Mouse (Mus musculus) heart, embryonic 14.5 days (tissue): ENCODE measurements around the gene Gm21987. TPM values are rescaled to one million over a fixed set of nuclear protein-coding genes. Genes with fewer than 3 reads are reported as not detected.

Experiments used
- ATAC-seq: fragments of 200-750 bp; cut with Nextera tagmentation; 2 replicates; pipeline ENCODE4 v1.8.0; 2017; ENCODE audit warnings: low read depth, moderate TSS enrichment; ENCODE audit not compliant: insufficient number of reproducible peaks, insufficient read depth, low FRiP score
- H3K27ac ChIP-seq, 2 experiments: fragments of 200-500 bp in 1 of 2; fragments of 300-500 bp in 1 of 2; sonication (generic) in 1 of 2; replicated peaks in 1 of 2; 2 replicates each; pipeline ENCODE4 v1.5.1; 2012 to 2014; ENCODE audit warnings: low read depth in 2 of 2, low read length in 2 of 2, control low read depth in 1 of 2, mild to moderate bottlenecking in 1 of 2, mixed read lengths in 1 of 2; ENCODE audit not compliant: control insufficient read depth in 1 of 2, insufficient read depth in 1 of 2
- H3K27me3 ChIP-seq: fragments of 300-500 bp; sonication (generic); 2 replicates; pipeline ENCODE4 v1.6.1; 2014; ENCODE audit warnings: mild to moderate bottlenecking, low read length, control low read depth; ENCODE audit not compliant: control insufficient read depth, insufficient read depth
- H3K36me3 ChIP-seq: fragments of 300-500 bp; sonication (generic); 2 replicates; pipeline ENCODE4 v1.6.1; 2014; ENCODE audit warnings: mild to moderate bottlenecking, control low read depth, low read length, mixed read lengths; ENCODE audit not compliant: control insufficient read depth, insufficient read depth
- H3K4me1 ChIP-seq, 2 experiments: fragments of 200-500 bp in 1 of 2; fragments of 300-500 bp in 1 of 2; sonication (generic) in 1 of 2; 2 replicates each; pipeline ENCODE4 v1.6.1; 2012 to 2014; ENCODE audit warnings: low read length in 2 of 2, control low read depth in 1 of 2, mixed read lengths in 1 of 2; ENCODE audit not compliant: control insufficient read depth in 2 of 2, insufficient read depth in 2 of 2
- H3K4me2 ChIP-seq: fragments of 300-500 bp; sonication (generic); 2 replicates; pipeline ENCODE4 v1.6.1; 2014; ENCODE audit warnings: mild to moderate bottlenecking, low read length
- H3K4me3 ChIP-seq, 2 experiments: fragments of 200-500 bp in 1 of 2; fragments of 300-500 bp in 1 of 2; sonication (generic) in 1 of 2; 2 replicates each; pipeline ENCODE4 v1.5.1; 2012 to 2014; ENCODE audit warnings: low read length in 2 of 2, mild to moderate bottlenecking in 2 of 2, control low read depth in 1 of 2, low read depth in 1 of 2, moderate library complexity in 1 of 2; ENCODE audit not compliant: control insufficient read depth in 1 of 2, insufficient read depth in 1 of 2
- H3K9ac ChIP-seq: fragments of 300-500 bp; sonication (generic); 2 replicates; pipeline ENCODE4 v1.6.1; 2014; ENCODE audit warnings: mild to moderate bottlenecking, low read length
- H3K9me3 ChIP-seq: fragments of 300-500 bp; sonication (generic); 2 replicates; pipeline ENCODE4 v1.6.1; 2016; ENCODE audit warnings: low read length, control low read depth; ENCODE audit not compliant: control insufficient read depth
- WGBS: fragments of 180-500 bp; shearing (Covaris S2); extraction: QIAGEN DNeasy Blood & Tissue Kit; methylation state at CpG from one replicate; pipeline ENCODE4 v1.1.7; 2014; 5-methylcytosine and 5-hydroxymethylcytosine counted together
- polyA plus RNA-seq: library from polyadenylated mRNA; unstranded; fragments of >200 nt; fragmentation: Nextera tagmentation; extraction: Ambion mirVana; gene quantifications from 2 replicates; pipeline ENCODE4 v1.2.1, GENCODE M21; 2014

The Gm21987 gene
- polyA plus RNA-seq, 1 experiment from 2014 or later: 4.9 TPM

- Histone ChIP-seq H3K4me2 (peak overlapping the region; percentile 36), H3K27ac (peak overlapping the region; percentile 85), H3K9ac (peak overlapping the region; percentile 3; the same call in 1 of the 2 replicates), H3K27me3 (no peaks in the 10 kb centered on the region), H3K4me1 (peaks cover 17 to 60% of the 10 kb centered on the region in 2 experiments), H3K9me3 (no peaks in the 10 kb centered on the region), H3K4me3 (no peak overlapping the region), H3K36me3 (peaks cover 42% of the 10 kb centered on the region)
- 27% methylated on average over 6 of the region's 6 CpGs for WGBS
- ATAC-seq: no peak
These were observed 4.1 kb downstream of the Gm21987 start for GRCm38 (mm10) chr16:38350939-38351338.

- H3K9me3 ChIP-seq: no peaks in the 10 kb centered on the region
- no peak overlapping the region for H3K4me3 ChIP-seq
- H3K36me3 ChIP-seq: peaks cover 47% of the 10 kb centered on the region
- ATAC-seq: no peak
- peak overlapping the region; percentile 37 for H3K4me2 ChIP-seq
- peaks cover 19 to 56% of the 10 kb centered on the region in 2 experiments for H3K4me1 ChIP-seq
- WGBS: 33% methylated on average over 7 of the region's 7 CpGs
- H3K27me3 ChIP-seq: no peaks in the 10 kb centered on the region
- peak overlapping the region; percentile 57 for H3K9ac ChIP-seq
- H3K27ac ChIP-seq: peak overlapping the region; percentile 60 to 85
These were observed 5.2 kb downstream of the Gm21987 start for GRCm38 (mm10) chr16:38352031-38352430.

- no peak for ATAC-seq
These were observed 6.0 kb downstream of the Gm21987 start for GRCm38 (mm10) chr16:38352851-38353250.

GRCm38 (mm10) chr16:38353642-38354041, 6.8 kb downstream of the Gm21987 start:
- peaks cover 47% of the 10 kb centered on the region for H3K36me3 ChIP-seq
- WGBS: 65% methylated on average over 2 of the region's 2 CpGs
- H3K9ac ChIP-seq: no peak overlapping the region
- no peak overlapping the region for H3K4me3 ChIP-seq
- H3K4me2 ChIP-seq: no peak overlapping the region
- no peaks in the 10 kb centered on the region for H3K27me3 ChIP-seq
- H3K27ac ChIP-seq: 0 out of 4 replicates have a peak overlapping the region, but pooled peaks have one; percentile 11 to 27
- no peaks in the 10 kb centered on the region for H3K9me3 ChIP-seq
- ATAC-seq: no peak
- H3K4me1 ChIP-seq: peaks cover 19 to 44% of the 10 kb centered on the region in 2 experiments

More at GRCm38 (mm10) chr16:38352851-38353250, 6.0 kb downstream of the Gm21987 start:
- Histone ChIP-seq H3K9me3 (no peaks in the 10 kb centered on the region), H3K9ac (no peak overlapping the region), H3K4me3 (no peak overlapping the region), H3K27ac (no peak overlapping the region), H3K4me1 (peaks cover 19 to 51% of the 10 kb centered on the region in 2 experiments), H3K4me2 (no peak overlapping the region), H3K27me3 (no peaks in the 10 kb centered on the region), H3K36me3 (peaks cover 47% of the 10 kb centered on the region)

GRCm38 (mm10) chr16:38354185-38354913, 7.5 kb downstream of the Gm21987 start:
- Histone ChIP-seq H3K9me3 (no peaks in the 10 kb centered on the region), H3K27ac (no peak overlapping the region), H3K4me3 (no peak overlapping the region), H3K9ac (no peak overlapping the region), H3K4me1 (peaks cover 19 to 47% of the 10 kb centered on the region in 2 experiments), H3K27me3 (no peaks in the 10 kb centered on the region), H3K36me3 (peaks cover 41% of the 10 kb centered on the region), H3K4me2 (no peak overlapping the region)
- 61% methylated on average over 5 of the region's 5 CpGs for WGBS
- no peak for ATAC-seq

- Histone ChIP-seq H3K36me3 (peaks cover 10% of the 10 kb centered on the region), H3K27ac (no peak overlapping the region), H3K4me3 (no peak overlapping the region), H3K4me1 (peaks cover 25 to 45% of the 10 kb centered on the region in 2 experiments), H3K9ac (no peak overlapping the region), H3K9me3 (no peaks in the 10 kb centered on the region), H3K27me3 (no peaks in the 10 kb centered on the region), H3K4me2 (no peak overlapping the region)
- WGBS: 90% methylated on average over 6 of the region's 6 CpGs
- ATAC-seq: no peak
These were observed 11.5 kb downstream of the Gm21987 start for GRCm38 (mm10) chr16:38358256-38358812.

- Histone ChIP-seq H3K36me3 (peaks cover 6% of the 10 kb centered on the region), H3K4me3 (no peak overlapping the region), H3K27me3 (no peaks in the 10 kb centered on the region), H3K27ac (no peak overlapping the region), H3K9me3 (no peaks in the 10 kb centered on the region), H3K4me1 (peaks cover 23 to 43% of the 10 kb centered on the region in 2 experiments), H3K9ac (no peak overlapping the region), H3K4me2 (no peak overlapping the region)
- WGBS: 67% methylated on average over 2 of the region's 2 CpGs
- no peak for ATAC-seq
These were observed 12.4 kb downstream of the Gm21987 start for GRCm38 (mm10) chr16:38359241-38359640.
